Mouse (Mus musculus) midbrain, embryonic 14.5 days (tissue): ENCODE results near the gene Pmm2. TPM values are rescaled to one million over a fixed set of nuclear protein-coding genes. Genes with fewer than 3 reads are reported as not detected.

ENCODE experiments used
- ATAC-seq: fragments of 200-750 bp; cut with Nextera tagmentation; 2 replicates; pipeline ENCODE4 v1.8.0; 2017; ENCODE audit warnings: moderate number of reproducible peaks, moderate library complexity; ENCODE audit not compliant: low FRiP score, low TSS enrichment
- DNase-seq: peaks from one replicate; pipeline ENCODE4 v3.0.0-alpha.2; 2015
- H3K27ac ChIP-seq: fragments of 300-500 bp; sonication (generic); replicated peaks from 2 replicates; pipeline ENCODE4 v1.5.1; 2014; ENCODE audit warnings: mild to moderate bottlenecking, low read depth, low read length, moderate library complexity
- H3K27me3 ChIP-seq: fragments of 300-500 bp; sonication (generic); 2 replicates; pipeline ENCODE4 v1.6.1; 2014; ENCODE audit warnings: low read length, control low read depth, mixed read lengths; ENCODE audit not compliant: control insufficient read depth, insufficient read depth
- H3K36me3 ChIP-seq: fragments of 300-500 bp; sonication (generic); 2 replicates; pipeline ENCODE4 v1.6.1; 2014; ENCODE audit warnings: low read length, control low read depth; ENCODE audit not compliant: control insufficient read depth, insufficient read depth
- H3K4me1 ChIP-seq: fragments of 300-500 bp; sonication (generic); 2 replicates; pipeline ENCODE4 v1.6.1; 2014; ENCODE audit warnings: mild to moderate bottlenecking, antibody characterized with exemption, low read length, control low read depth; ENCODE audit not compliant: control insufficient read depth, insufficient read depth
- H3K4me2 ChIP-seq: fragments of 300-500 bp; sonication (generic); 2 replicates; pipeline ENCODE4 v1.6.1; 2014; ENCODE audit warnings: mild to moderate bottlenecking, low read length, moderate library complexity
- H3K4me3 ChIP-seq: fragments of 300-500 bp; sonication (generic); replicated peaks from 2 replicates; pipeline ENCODE4 v1.5.1; 2014; ENCODE audit warnings: low read depth, low read length
- H3K9ac ChIP-seq: fragments of 300-500 bp; sonication (generic); replicated peaks from 2 replicates; pipeline ENCODE4 v1.6.1; 2014; ENCODE audit warnings: mild to moderate bottlenecking, low read length, moderate library complexity
- H3K9me3 ChIP-seq: fragments of 300-500 bp; sonication (generic); 2 replicates; pipeline ENCODE4 v1.6.1; 2016; ENCODE audit warnings: low read length, control low read depth, mixed read lengths; ENCODE audit not compliant: control insufficient read depth
- WGBS: fragments of 180-500 bp; shearing (Covaris S2); extraction: QIAGEN DNeasy Blood & Tissue Kit; methylation state at CpG from one replicate; pipeline ENCODE4 v1.1.7; 2014; 5-methylcytosine and 5-hydroxymethylcytosine counted together
- polyA plus RNA-seq: library from polyadenylated mRNA; unstranded; fragments of >200 nt; fragmentation: Nextera tagmentation; extraction: Ambion mirVana; gene quantifications from 2 replicates; pipeline ENCODE4 v1.2.1, GENCODE M21; 2014

Gene Pmm2
- 36.3 and 41.5 TPM in 2 replicates for polyA plus RNA-seq

- WGBS, result under 1% methylated on average over 59 of the region's 59 CpGs
- ATAC-seq, result peak; percentile 90
Observed at GRCm38 (mm10) chr16:8637217-8638051, at the start of gene Pmm2, which contains the start of gene Tmem186. Gene Pmm2, plus strand, starts transcription at chr16:8637674. Gene Tmem186, minus strand, starts transcription at chr16:8637712.

GRCm38 (mm10) chr16:8595411-8595810 is 42.1 kb upstream of the Pmm2 start:
- Histone ChIP-seq H3K4me3 (no peak overlapping the region), H3K36me3 (0 out of 2 replicates have a peak, but pooled peaks cover 5% of the 10 kb centered on the region), H3K9ac (no peak overlapping the region), H3K4me1 (no peaks in the 10 kb centered on the region), H3K4me2 (no peak overlapping the region), H3K27me3 (no peaks in the 10 kb centered on the region), H3K9me3 (no peaks in the 10 kb centered on the region), H3K27ac (no peak overlapping the region)
- ATAC-seq, result no peak
- peak; percentile 3 for DNase-seq
- WGBS, result 76% methylated on average over 4 of the region's 4 CpGs

More at GRCm38 (mm10) chr16:8637217-8638051, at the start of gene Pmm2, which contains the start of gene Tmem186:
- Histone ChIP-seq H3K9ac (peak within 1 kb of the TSS; percentile 62), H3K36me3 (peaks cover 33% of the 10 kb centered on the region), H3K4me2 (peak within 1 kb of the TSS; percentile 94), H3K27me3 (no peaks in the 10 kb centered on the region), H3K9me3 (no peaks in the 10 kb centered on the region), H3K4me3 (peak within 1 kb of the TSS; percentile 80), H3K27ac (peak within 1 kb of the TSS; percentile 78), H3K4me1 (peaks cover 14% of the 10 kb centered on the region)
- peak; percentile 96 for DNase-seq

- Histone ChIP-seq H3K27ac (no peak overlapping the region), H3K4me1 (no peaks in the 10 kb centered on the region)
Observed at GRCm38 (mm10) chr16:8596336-8596735, 41.1 kb upstream of the Pmm2 start.

GRCm38 (mm10) chr16:8597516-8597915 is 40.0 kb upstream of the Pmm2 start:
- ATAC-seq (no peak), DNase-seq (no peak)
- no peak overlapping the region for H3K9ac ChIP-seq
- no peaks in the 10 kb centered on the region for H3K4me1 ChIP-seq
- H3K27ac ChIP-seq, result no peak overlapping the region
- no peaks in the 10 kb centered on the region for H3K9me3 ChIP-seq
- 93% methylated on average over 5 of the region's 5 CpGs for WGBS
- H3K36me3 ChIP-seq, result 0 out of 2 replicates have a peak, but pooled peaks cover 5% of the 10 kb centered on the region
- H3K4me2 ChIP-seq, result no peak overlapping the region
- no peak overlapping the region for H3K4me3 ChIP-seq
- H3K27me3 ChIP-seq, result no peaks in the 10 kb centered on the region

More at GRCm38 (mm10) chr16:8596336-8596735, 41.1 kb upstream of the Pmm2 start:
- Histone ChIP-seq H3K36me3 (0 out of 2 replicates have a peak, but pooled peaks cover 5% of the 10 kb centered on the region), H3K27me3 (no peaks in the 10 kb centered on the region), H3K4me2 (no peak overlapping the region), H3K4me3 (no peak overlapping the region), H3K9me3 (no peaks in the 10 kb centered on the region), H3K9ac (no peak overlapping the region)
- ATAC-seq (no peak), DNase-seq (no peak)
- WGBS, result 62% methylated on average over 4 of the region's 4 CpGs

GRCm38 (mm10) chr16:8603789-8604188 is 33.7 kb upstream of the Pmm2 start:
- Histone ChIP-seq H3K4me1 (no peaks in the 10 kb centered on the region), H3K9ac (no peak overlapping the region), H3K36me3 (peaks cover 20% of the 10 kb centered on the region), H3K4me3 (no peak overlapping the region), H3K4me2 (no peak overlapping the region), H3K9me3 (no peaks in the 10 kb centered on the region), H3K27ac (no peak overlapping the region), H3K27me3 (no peaks in the 10 kb centered on the region)
- DNase-seq, result no peak
- 92% methylated on average over 3 of the region's 3 CpGs for whole genome bisulfite sequencing
- no peak for ATAC-seq

GRCm38 (mm10) chr16:8610397-8610796 is 27.1 kb upstream of the Pmm2 start:
- Histone ChIP-seq H3K27ac (no peak overlapping the region), H3K36me3 (peaks cover 29% of the 10 kb centered on the region), H3K4me2 (no peak overlapping the region), H3K4me1 (no peaks in the 10 kb centered on the region), H3K27me3 (no peaks in the 10 kb centered on the region), H3K9me3 (no peaks in the 10 kb centered on the region), H3K9ac (no peak overlapping the region), H3K4me3 (no peak overlapping the region)
- DNase-seq (no peak), ATAC-seq (no peak)
- WGBS, result 91% methylated on average over 3 of the region's 3 CpGs

- Histone ChIP-seq H3K4me2 (no peak overlapping the region), H3K27ac (no peak overlapping the region), H3K4me1 (no peaks in the 10 kb centered on the region), H3K9ac (no peak overlapping the region), H3K9me3 (no peaks in the 10 kb centered on the region), H3K4me3 (no peak overlapping the region), H3K27me3 (no peaks in the 10 kb centered on the region), H3K36me3 (peaks cover 30% of the 10 kb centered on the region)
- ATAC-seq, result no peak
- WGBS, result 90% methylated on average over 8 of the region's 8 CpGs
- no peak for DNase-seq
Observed at GRCm38 (mm10) chr16:8612214-8613005, 25.1 kb upstream of the Pmm2 start.

GRCm38 (mm10) chr16:8613039-8613438 is 24.4 kb upstream of the Pmm2 start:
- H3K27ac ChIP-seq, result no peak overlapping the region
- no peak overlapping the region for H3K9ac ChIP-seq
- 86% methylated on average over 4 of the region's 4 CpGs for WGBS
- H3K4me3 ChIP-seq, result no peak overlapping the region
- H3K36me3 ChIP-seq, result peaks cover 33% of the 10 kb centered on the region
- no peaks in the 10 kb centered on the region for H3K9me3 ChIP-seq
- ATAC-seq (no peak), DNase-seq (no peak)
- no peaks in the 10 kb centered on the region for H3K4me1 ChIP-seq
- no peaks in the 10 kb centered on the region for H3K27me3 ChIP-seq
- no peak overlapping the region for H3K4me2 ChIP-seq
